Mouse (Mus musculus): ENCODE data around the gene Fam71e1.

Fam71e1 gene

DNA sequence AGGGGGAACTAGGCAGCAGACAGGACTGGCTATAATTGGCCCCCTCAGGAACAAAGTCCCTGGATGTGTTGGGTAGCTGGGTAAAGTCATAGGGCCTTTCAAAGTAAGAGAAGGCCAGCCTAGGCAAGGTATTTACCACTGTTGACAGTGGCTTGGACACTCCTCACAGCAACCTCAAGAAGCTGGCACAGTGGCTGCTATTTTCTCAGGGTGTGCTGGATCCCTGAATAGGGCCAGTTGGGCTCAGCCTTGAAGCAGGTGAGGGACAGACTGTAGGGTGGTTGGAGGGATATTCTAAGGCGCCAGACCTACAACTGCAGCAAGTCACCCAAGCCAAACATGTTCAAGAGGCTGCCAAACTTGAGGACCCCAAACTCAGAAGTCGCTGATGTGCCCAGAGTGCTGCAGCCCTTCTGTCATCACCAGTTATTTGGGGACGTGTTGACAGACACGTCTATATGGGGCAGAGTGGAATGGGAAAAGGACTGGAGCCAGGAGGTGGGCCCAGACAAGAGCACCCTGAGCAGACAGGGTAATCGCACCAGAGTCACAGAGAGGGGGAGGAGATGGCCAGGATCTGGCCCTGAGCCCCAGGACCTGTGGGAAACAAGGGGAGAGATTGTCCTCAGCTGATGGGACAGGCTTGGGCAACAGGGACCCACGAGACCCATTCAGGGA lies 24.4 kb upstream of the Fam71e1 start:
- DNase-seq, result no peak

DNA sequence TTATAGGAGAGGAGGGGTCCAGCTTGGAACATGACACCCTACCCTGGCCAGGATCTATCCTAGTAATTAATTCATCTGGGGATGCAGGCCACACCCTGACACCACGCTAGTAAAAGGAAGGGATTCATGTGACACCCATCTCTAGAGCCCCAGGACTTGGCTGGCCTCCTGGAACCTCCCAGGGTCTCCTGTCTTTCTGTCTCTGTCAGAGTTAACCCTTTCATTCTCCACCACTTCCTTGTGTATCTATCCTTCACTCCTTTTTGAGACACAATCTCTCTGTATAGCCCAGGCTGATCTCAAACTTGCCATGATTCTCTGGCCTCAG lies 23.9 kb upstream of the Fam71e1 start:
- DNase-seq, result no peak

DNA sequence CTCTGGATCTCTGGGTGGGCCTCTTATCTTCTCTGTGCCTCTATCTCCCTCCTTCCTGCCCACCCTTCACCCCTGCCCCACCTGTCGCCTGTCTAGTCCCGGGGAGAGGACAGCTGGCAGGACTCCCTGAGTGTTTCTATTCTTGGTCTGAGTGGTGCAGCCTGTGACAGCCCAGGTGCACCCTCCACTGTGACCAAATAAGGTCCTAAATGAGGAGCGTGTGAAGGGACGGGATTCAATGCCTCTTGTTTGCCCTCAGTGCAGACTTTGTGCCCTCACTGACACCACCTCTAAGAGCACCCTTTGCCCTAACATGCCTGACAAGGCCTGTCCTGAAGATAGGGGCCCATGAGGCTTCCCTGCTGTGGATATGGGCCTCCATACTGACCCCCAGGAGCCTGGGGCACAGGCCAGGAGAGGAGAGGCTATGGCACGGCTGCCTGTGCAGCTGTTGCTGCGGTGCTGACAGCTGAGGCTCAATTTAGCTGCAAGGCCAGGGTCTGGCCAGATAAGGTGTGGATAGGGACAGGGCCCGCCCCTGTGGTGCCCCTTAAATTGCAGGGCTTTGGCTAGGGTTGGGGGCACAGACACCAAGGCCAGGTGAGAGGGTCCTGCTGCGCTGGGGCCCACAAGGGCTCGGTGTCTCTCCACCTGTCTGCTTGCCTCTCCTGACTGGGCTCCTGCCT lies 23.3 kb upstream of the Fam71e1 start:
- DNase-seq, result no peak

DNA sequence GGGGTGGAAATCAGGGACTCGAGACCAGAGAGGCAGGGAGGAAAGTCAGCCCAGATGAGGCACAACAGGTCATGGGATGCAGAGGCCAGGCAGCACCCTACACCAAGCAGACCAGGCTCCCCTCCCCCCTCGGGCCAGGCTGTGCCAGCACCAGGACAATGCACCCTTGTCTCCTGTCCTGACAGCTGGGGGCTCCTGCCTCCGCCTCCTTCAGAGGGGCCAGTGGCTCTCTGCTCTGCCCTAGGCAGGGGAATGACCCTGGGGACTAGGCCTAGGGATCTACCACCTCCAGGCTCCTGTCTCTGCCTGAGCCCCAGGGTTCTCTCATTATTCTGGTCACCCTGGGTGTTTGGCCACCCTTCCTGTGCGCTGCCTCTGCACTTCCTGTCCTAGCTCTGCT lies 22.0 kb upstream of the Fam71e1 start:
- DNase-seq, result no peak

DNA sequence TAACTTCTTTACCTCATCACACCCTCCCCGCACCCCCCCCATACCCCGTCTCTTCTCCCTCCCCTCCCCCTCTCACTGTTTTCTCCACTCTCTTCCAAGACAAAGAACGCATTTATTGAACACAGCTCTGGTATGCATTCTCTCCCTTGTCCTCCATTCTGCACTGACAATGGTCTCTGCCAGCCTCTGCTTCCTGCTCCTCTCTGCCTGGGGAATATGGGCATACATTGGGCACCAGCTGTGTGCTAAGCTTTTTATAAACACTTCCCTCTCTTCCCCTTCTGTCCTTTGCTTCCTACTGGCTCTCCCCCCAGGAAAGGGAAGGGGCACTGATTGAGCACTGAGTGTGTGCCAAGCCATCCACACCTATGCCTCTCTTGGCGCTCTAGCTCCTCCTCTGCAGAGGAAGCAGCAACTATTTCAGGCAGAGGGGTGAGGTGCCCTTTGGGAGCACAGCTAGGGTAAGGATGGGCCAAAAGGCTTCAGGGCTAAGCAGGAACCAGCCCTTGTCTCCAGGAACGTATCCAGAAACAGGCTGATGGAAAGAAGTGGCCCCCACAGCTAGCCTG lies 21.3 kb upstream of the Fam71e1 start:
- DNase-seq, result no peak

DNA sequence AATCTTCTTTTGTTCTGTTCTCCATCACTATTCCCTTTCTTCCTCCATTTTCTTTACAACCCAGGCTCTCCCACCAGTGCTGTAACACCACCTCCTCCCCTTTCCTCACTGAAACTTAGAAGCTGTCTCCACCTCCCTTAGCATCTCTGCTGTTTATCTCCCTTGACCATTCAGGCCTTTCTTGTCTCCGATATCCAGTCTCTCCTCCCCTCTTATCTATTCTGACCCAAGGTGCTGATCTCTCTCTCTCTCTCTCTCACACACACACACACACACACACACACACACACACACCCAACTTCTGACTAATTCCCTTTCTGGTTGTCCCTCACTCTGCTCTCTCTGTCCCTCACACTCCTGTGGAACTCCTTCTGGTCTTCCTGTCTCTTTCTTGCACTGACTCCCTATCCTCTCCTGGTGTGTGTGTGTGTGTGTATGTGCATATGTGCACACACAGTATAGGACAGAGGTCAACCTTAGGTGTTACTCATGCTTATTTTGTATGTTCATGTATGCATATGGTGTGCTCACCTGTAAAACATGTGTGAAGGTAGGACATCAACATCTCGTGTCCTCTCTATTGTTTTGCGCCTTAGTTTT lies 13.4 kb upstream of the Fam71e1 start:
- DNase-seq, result no peak

DNA sequence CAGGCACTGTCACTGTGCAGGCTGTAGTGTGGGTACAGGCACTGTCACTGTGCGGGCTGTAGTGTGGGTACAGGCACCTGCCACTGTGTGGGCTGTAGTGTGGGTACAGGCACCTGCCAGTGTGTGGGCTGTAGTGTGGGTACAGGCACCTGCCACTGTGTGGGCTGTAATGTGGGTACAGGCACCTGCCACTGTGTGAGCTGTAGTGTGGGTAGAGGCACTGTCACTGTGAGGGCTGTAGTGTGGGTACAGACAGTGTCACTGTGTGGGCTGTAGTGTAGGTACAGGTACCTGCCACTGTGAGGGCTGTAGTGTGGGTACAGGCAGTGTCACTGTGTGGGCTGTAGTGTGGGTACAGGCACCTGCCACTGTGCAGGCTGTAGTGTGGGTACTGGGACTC lies 12.3 kb upstream of the Fam71e1 start:
- no peak for DNase-seq

DNA sequence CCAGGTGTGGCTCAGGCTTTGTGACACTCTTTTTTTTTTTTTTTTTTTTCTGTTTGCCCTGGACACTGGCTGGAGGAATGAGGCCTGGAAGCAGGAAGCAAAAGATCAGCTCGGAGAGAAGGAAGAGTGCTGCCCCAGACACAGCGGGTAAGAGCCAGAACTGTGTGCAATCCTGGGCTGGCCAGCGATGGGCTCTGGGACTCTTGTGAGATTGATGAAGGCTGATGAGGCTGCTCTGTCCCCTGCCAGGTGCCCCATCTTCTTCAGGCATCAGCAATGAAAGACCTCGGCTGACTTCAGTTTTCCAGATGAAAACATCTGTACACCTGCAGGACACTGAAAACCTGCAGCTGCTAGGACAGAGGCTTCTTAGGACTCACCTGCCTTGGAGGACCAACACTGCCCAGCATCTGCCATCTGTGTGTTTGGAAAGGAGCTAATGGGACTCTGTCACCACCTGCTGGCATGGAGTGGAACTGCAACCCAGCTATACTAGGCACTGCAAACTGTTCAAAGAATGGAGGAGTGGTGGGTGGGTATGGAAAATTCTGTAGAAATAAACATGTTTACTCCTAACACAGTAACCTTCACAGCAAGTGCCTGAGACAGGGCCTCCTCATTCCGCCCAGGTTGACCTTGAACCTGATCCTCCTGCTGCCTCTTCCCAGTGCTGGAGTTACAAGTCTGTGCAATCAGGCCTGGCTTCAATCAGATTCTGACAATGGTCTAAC lies 11.4 kb upstream of the Fam71e1 start:
- peak; percentile 76 for DNase-seq

DNA sequence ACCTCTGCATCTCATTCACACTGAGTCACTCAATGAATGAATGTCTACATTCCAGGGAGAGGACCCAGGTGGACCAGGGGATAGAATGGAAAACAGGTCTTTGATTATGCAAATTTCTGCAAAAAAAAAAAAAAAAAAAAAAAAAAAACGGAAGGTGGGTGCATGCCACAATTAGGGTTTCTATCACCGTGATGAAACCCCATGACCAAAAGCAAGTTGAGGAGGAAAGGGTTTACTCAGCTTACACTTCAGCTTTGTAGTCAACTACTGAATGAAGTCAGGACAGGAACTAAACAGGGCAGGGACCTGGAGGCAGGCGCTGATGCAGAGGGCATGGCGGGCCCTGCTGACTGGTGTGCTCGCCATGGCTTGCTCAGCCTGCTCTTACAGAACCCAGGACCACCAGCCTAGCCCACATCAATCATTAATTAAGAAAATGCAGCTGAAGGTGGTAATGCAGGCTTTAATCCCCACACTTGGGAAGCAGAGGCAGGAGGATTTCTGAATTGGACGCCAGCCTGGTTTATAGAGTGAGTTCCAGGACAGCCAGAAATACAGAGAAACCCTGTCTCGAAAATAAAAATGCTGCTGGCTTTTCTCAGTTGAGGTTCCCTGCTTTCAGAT lies 10.7 kb upstream of the Fam71e1 start:
- no peak for DNase-seq

DNA sequence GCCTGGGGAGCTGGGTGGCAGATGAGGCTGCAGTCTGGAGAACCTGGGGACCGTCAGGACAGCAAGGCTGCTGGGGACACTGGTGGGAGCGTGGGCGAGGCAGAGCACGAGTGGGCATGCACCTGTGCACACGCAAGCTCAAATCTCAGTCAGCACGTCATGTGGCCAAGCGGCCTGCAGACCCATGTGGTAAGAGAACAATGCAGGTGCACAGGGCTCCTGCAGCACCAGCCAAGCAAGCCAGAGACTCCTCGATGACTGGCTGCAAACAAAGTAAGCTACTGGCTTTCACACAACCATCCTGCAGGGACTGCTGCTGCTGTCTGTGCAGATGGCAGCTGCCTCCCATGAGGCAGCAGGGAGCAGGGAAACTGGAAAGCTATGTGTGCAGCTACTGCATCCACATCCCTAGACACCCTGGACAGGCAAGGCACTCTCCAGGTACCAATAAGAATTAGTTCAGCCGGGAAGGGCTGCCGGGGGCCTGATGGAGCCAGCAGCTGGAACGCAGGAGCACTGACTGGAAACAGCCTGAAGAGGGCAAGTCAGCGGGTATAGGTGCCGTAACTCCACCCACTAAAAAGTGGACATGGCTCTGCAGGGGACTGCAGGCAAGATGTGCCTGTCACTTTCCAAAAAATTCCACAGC lies 9.3 kb upstream of the Fam71e1 start:
- DNase-seq, result no peak

DNA sequence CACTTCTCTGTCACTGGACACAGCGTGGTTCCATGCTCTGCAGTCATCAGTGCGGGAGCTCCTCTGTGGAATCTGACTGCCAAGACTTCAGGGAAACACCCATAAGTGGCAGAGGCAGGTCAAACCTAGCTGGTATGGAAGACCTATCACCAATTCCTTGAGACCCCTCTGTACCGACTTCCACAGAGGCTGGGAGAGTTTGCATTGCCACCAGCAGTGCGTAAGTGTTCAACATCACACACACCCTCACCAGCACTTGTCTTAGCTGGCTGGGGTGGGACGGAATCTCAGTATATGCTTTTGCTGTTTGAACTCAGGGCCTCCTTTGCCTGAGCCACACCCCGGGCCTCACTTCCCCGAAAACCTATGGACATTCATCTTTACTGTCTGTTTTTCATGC lies 8.4 kb upstream of the Fam71e1 start:
- DNase-seq, result no peak

DNA sequence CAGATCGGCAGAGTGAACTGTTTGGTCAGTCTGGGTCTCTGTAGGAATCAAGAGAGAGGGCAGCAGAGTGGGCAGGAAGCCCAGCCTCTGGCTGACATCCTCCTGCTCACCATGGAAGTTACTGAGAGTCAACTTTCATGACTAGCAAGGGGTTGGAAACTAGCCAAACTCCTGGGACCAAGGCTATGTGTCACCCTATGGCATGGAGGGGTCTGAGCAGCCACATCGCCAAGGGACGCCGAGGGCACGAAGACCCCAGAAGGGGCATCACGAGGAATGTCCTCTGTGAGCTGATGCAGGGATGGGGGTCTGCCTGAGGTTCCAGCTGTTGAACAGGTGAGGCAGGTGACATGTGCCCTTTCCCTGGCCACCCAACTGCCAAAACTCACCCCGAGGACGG lies 7.8 kb upstream of the Fam71e1 start:
- no peak for DNase-seq

DNA sequence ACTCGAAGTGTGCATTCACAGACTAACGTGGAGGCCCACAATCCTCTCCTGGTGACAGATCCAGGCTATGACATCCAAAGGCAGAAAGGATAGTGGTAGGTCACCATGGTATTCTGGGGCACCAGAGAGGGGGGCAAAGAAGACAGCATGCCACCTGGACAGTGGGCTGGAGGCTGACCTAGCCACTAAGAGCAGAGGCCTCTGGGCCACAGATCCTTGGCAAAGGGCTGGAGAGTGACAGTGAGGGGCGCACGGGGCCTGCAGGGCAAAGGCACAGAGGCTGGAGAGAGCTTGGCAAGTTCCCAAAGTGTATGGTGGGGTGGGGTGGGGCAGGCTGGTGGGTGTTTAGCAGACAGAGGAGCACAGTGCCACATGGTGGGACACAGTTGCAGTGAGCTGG lies 6.1 kb upstream of the Fam71e1 start:
- DNase-seq, result no peak

DNA sequence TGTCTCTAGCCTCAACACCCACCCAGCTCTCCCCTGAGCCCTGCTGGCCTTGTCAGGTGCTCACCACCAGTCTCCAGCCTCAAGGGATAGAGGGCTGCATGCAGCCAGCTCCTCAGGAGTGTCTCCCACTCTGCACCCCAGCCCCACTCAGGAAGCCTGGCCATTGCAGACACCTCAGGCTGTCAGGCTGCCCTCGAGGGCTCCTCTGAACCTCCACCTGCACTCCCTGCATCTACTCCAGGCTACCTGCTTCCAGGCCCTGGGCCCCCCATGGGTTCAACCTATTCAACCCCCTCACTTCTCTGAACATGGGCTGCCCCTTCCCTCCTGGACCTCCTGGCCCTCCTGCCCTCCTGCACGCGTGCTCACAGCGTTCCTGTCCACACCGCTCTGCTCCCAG lies 5.0 kb upstream of the Fam71e1 start:
- no peak for DNase-seq

DNA sequence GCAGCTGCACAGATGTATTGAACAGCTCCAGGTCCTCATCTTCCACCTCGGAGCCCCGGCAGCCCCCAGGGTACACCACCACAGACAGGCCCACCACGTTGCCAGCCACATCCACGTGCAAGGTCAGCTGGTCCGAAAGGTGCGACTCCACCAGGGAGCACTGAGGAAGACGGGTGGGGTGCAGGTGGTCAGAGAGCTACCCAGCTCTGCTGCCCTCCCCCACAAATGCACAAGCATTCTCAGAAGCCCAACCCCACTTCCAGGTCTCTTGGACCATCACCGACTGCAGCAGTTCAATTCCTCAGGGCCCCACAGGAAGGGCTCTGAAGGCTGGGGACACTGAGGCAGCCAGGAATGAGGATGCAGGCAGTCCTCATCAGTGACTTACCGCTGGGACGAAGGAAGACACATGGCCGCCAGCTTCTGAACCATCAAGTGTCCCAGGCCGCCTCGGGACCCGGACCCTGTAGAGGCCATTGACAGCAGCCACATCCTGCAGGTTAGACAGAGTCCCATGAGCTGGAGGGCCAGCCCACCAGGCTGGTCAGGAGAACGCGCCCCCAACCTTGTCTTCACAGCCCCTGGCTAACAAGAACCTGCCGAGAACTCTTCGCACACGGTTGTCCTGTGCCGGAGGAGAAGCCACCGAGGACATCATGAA lies 4.1 kb upstream of the Fam71e1 start:
- DNase-seq, result no peak

DNA sequence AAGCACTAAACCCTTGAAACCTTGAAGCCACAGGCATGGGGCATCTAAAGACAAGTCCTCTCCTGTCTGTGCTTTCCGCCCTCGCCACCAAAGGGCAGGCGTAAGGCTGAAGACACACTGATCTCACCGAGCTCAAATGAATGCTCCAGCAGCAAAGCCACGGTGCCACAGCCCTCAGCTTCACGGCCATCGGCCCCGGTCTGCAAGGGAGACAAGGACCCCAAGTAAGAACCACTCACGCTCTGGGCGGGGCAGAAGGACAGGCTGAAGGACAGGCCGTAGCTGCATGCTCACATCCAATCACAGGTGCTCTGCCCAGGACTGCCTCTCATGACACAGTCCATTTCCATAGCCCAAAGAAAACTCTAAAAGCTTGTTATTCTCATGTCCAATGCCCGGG lies 1.7 kb upstream of the Fam71e1 start:
- DNase-seq, result no peak

DNA sequence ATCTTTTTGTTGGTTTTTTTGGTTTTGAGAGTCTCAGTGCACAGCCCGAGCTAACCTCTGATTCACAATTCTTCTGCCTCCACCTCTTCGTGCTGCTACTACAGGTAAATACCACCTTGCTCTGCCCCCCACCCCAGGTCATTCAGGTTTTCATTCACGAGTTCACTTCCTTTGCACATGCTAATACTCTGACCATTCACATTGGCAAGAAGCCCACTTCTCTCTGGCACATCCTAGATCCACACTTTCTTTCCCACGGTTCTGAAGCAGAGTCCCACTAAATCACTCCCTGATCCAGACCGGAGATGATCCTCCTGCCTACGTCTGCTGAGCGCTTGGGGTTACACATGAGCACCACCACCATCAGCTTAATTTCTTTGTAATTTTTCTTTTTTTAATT lies 1.3 kb upstream of the Fam71e1 start:
- DNase-seq, result no peak

DNA sequence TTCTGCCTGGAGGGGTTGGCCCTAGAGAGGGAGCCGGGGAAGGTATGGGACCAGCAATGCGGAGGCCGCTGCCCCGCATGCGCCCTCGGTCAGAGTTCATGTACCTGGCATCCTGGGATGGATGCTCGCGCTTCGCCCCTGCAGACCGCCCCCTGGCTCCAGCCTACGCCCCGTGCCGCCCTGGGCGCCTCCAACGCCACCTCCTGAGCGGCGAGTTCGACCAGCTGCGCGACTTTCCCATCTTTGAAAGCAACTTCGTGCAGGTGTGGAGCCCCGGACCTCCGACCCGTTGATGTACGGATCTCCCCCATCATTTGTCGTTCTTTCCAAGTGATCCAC lies 359 bp downstream of the Fam71e1 start:
- DNase-seq, result no peak

DNA sequence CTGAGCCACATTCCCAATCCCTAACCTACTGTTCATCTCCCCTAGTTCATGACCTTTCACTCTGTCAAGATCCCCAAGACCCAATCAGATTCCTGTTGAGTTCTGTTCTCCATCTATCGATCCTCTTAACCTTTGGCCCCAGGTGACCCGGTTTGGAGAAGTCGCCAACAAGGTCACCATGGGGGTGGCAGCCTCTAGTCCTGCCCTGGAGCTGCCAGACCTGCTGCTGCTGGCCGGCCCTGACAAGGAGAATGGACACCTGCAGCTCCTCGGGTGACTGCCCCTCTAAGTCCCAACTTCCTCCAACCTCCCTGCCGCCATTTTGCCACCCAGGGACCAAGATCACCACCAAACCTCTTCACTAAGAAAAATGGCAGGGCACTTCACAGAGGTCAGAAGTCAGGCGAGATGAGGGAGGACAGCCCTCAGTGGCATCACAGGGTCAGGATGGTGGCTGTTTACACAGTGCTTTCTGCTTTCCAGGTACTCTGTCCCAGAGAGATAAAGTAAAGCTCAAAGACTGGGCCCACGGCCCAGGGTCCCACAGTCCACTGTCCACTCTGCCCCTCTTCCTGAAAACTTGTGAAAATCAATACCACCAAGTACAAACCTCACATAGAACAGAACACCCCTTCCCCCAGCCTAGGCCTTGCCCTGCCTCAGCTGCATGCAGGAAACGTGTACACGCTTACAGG lies 1.1 kb downstream of the Fam71e1 start:
- DNase-seq, result no peak

DNA sequence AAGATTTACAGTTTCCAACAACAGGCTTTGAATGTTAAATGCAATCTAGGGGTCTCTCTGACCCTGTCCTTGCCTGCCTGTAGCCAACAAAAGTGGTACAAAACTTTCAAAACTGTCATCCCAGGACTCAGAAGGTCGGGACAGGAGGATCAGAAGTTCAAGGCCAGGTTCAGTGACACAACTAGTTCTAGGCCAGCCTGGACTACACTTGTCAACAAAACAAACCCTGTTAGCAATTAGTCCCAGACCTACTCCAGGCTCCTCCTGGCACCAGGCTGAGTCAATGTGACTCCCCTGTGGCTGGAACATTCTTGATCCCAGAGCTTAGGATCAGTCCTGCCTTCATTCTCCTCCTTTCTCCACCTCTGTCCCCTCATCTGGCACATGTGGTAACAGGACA lies 2.5 kb downstream of the Fam71e1 start:
- no peak for DNase-seq

DNA sequence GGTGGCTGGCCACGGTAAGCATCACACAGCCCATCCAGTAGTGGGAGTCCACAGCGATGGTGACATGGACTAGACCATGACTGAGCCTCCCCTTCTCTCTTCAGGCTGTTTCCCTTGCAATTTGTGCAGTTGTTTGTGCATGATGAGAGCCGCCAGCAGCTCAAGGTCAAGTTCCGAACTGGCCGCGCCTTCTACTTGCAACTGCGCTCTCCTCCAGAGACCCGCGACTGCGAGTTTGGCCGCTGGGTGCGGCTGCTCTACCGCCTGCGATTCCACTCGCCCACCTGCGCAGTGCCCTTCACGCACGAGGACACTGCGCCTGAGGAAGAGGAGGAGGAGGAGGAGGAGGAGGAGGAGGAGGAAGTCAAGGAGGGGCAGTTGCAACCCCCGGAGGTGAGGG lies 3.7 kb downstream of the Fam71e1 start:
- DNase-seq, result no peak
